Mouse (Mus musculus): ENCODE measurements around the gene Ttc28. TPM values are rescaled to one million over a fixed set of nuclear protein-coding genes. Genes with fewer than 3 reads are reported as not detected.

The Ttc28 gene
- total RNA-seq, 2 experiments from 2014 or later = 17.9 to 18.4 TPM

- DNase-seq = peak; percentile 62
- intact Hi-C loops (cut with DNase I; ENCODE audit: low total_unique reads) = loop anchor here (10.0 kb wide), 1 partner anchor 47 kb away; no protein-coding TSS in a partner anchor
These were observed 328.5 kb downstream of the Ttc28 start for GRCm38 (mm10) chr5:111207924-111208659.

GRCm38 (mm10) chr5:111208660-111208969, 329.0 kb downstream of the Ttc28 start:
- DNase-seq = peak; percentile 60
- intact Hi-C loops (cut with DNase I; ENCODE audit: low total_unique reads) = loop anchor here (10.0 kb wide), 1 partner anchor 46 kb away; no protein-coding TSS in a partner anchor

- intact Hi-C loops (cut with DNase I; ENCODE audit: low total_unique reads) = no loop called here
- no peak for DNase-seq
These were observed 334.4 kb downstream of the Ttc28 start for GRCm38 (mm10) chr5:111213935-111214450.

- DNase-seq = no peak
- intact Hi-C loops (cut with DNase I; ENCODE audit: low total_unique reads) = no loop called here
These were observed 335.3 kb downstream of the Ttc28 start for GRCm38 (mm10) chr5:111214890-111215289.

DNA sequence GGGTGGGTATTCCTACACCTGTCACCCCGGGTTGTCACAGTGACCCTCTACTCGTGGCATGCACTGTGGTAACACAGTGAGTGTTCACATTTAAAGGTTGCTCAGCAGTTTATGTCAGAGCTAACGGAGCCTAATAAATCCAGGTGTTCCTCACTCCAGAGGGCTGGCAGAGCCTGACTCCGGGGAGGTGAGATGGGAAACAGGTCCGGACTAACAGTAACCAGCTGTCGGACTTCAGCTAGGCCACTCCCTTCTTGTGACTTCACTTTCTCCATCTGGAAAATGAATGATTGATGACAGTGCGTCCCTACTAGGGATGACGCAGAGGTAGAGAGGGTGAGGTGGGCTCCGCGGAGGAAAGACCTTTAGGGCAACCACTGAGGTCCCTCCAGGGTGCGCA, 336.1 kb downstream of the Ttc28 start:
- intact Hi-C loops (cut with DNase I; ENCODE audit: low total_unique reads) = no loop called here

GRCm38 (mm10) chr5:111216166-111216565, 336.6 kb downstream of the Ttc28 start:
- DNase-seq = no peak
- intact Hi-C loops (cut with DNase I; ENCODE audit: low total_unique reads) = no loop called here

More for the DNA sequence above, 336.1 kb downstream of the Ttc28 start:
- no peak for DNase-seq

DNA sequence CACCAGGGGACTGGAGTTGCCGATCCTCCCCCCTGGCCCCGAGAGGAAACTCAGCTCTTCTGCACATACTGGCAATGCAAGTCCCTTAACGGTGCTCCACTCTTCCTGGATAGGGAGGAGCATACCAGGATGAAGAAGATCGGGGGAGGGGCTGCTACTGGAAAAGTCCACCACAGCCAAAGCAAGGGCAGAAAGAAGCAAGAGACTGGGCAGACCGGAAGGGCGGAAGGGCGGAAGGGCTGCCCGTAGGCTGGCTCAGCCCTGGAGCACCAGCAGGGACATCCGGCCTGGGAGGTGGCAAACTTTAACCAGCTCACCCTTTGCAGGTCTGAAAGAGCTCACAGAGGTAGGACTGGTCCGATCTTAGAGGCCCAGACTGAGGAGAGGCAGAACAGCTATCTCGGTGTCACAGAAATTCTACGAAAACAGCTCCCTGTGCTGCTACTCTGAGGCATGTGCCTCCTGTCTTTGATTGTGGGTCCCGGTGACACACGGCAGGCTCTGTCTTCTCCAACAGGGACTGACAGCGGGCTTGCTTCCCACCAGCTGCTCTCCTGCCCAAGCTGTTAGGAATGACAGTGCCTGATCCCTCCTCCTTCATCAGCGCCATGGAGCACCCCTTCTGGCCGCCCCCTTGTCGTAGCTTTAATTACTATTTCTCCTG, 338.0 kb downstream of the Ttc28 start:
- intact Hi-C loops (cut with DNase I; ENCODE audit: low total_unique reads) = no loop called here
- no peak for DNase-seq

GRCm38 (mm10) chr5:111218111-111218891, 338.7 kb downstream of the Ttc28 start:
- intact Hi-C loops (cut with DNase I; ENCODE audit: low total_unique reads) = no loop called here
- DNase-seq = no peak

DNA sequence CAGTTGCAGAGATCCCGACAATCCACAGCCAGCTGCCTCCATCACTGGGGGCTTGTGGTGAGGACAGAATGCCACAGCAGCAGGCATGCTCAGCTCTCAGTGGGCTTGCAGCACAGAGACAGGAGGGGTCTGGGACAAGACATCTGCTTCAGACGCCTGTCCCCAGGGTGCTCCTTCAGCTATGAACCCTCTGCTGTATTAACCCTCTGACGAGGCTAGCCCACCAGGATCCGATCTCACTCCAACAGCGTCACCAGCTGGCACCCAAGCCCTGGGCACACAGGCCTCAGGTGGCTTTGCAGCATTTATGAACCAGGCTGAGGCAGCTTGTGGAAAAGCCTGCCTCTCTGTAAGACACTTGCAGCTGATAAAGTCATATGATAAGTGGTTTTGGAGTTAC, 339.4 kb downstream of the Ttc28 start:
- intact Hi-C loops (cut with DNase I; ENCODE audit: low total_unique reads) = no loop called here
- no peak for DNase-seq

DNA sequence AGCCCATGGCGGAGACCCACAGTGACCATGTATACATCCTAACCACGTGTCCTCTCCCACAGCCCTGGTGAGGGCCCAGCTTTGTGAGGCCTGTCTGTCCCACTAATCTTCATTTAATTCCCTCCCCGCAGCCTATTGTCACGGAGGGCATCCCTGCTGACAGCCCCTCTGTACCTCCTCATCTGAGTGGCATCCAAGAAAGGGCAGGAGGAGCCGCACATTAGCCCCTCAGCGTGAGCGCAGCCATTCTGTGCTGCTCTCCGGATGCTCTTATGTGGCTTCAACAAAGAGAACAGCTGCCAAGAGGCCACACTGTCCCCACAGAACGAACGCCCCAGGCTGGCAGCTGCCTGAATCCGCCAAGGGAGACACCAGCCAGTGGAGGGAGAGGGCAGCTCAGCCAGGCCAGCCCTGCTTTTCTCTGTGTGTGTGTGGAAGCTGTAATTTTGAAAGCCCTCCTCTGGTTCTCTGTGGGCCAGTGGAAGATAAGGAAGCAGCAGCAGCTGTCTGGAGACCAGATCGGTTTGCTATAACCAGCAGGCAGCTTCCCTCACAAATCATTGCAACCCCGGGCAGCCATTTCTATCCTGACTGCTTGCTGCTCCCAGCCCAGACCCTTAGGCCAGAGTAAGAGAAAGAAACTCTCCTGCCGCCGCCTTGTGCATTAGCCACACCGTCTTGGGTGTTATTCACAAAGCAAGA, 341.2 kb downstream of the Ttc28 start:
- intact Hi-C loops (cut with DNase I; ENCODE audit: low total_unique reads) = loop anchor here (5.0 kb wide), 1 partner anchor 36 kb away; no protein-coding TSS in a partner anchor
- DNase-seq = peak; percentile 51

DNA sequence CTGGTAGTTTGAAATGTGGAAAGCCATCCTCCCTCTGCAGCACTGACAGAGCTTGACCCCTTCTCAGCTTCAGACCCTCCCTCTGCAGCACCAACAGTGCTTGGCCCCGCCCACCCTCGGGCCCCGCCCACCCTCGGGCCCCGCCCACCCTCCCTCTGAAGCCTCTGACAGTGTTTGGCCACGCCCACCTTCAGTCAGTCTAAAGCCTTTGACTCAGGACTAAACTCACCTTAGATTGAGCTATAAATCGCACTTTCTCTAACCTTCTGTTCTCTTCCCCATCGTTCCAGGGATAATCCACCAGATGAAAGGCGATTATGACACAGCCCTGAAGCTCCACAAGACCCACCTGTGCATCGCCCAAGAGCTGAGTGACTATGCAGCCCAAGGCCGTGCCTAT, 343.2 kb downstream of the Ttc28 start:
- intact Hi-C loops (cut with DNase I; ENCODE audit: low total_unique reads) = loop anchor here (5.0 kb wide), 1 partner anchor 34 kb away; no protein-coding TSS in a partner anchor
- no peak for DNase-seq

DNA sequence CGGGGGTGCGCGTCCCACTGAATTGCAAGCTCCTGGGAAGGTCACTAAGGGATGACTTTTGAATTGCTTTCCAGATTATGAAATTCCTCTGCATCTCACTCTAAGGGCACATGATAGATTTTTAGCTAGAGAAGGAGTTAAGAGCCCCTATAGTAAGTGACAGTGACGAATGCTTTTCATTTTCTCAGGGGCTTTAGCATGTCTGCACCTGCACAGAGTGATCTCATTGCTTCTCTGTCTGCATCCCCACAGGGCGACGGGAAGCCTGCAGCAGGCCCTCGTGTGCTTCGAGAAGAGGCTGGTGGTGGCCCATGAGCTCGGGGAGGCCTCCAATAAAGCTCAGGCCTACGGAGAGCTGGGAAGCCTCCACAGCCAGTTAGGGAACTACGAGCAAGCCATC, 345.7 kb downstream of the Ttc28 start:
- DNase-seq = no peak
- intact Hi-C loops (cut with DNase I; ENCODE audit: low total_unique reads) = no loop called here

DNA sequence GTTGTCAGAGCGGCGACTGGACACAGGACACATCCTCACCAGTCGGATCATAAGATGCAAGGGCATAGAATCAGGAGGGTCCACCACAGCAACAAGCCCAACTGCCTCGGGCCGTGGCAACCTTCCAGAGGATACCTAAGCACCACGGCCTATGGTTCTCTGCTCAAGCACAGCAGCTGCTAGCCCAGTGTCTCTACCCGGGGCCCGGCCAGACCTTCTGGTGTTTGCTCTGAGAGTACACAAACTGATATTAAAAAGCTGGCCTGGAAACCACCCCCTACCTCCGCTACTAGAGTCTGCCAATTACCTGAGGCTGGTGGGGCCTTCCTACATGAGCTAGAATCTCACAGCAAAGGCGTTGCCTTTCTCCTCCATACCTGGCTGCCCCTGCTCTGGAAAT, 346.9 kb downstream of the Ttc28 start:
- no peak for DNase-seq
- intact Hi-C loops (cut with DNase I; ENCODE audit: low total_unique reads) = no loop called here

DNA sequence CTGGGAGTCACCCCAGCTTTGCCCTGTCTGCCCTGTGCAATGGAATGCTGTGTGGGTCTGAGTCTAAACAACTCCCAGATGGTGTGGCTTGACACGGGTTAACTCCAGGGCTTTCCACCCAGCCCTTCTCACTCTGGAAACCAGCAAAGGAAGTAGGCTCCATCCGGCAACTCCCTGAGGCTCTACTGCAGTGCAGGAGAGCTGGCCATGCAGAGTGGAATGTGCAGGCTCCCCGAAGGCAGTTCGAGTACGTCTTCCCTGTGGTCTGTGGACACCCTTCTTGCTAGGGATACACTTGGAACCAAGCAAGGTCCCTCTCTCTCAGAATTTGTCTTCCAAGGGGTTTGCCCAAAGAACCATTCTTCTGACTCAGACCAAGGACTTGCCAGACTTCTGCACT, 348.2 kb downstream of the Ttc28 start:
- intact Hi-C loops (cut with DNase I; ENCODE audit: low total_unique reads) = no loop called here
- DNase-seq = peak; percentile 38

GRCm38 (mm10) chr5:111228302-111229040, 348.9 kb downstream of the Ttc28 start:
- intact Hi-C loops (cut with DNase I; ENCODE audit: low total_unique reads) = no loop called here
- DNase-seq = no peak

DNA sequence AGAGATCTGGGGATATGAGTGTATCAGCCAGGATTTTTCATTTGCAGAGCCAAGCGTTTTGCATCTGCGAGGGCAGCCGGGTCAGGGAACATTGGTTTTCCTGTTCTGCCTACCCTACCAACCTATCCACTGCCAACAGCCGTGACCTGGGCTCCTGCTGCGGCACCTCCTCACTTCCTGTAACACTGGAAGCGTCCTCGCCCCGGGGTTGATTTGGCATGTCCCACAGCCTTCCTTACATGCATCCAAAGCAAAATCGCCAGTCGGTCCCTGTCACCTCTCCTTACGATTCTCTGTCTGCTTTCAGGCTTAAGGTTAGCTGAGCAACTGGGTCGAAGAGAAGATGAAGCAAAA, 349.4 kb downstream of the Ttc28 start:
- intact Hi-C loops (cut with DNase I; ENCODE audit: low total_unique reads) = no loop called here
- DNase-seq = no peak

- DNase-seq = no peak
- intact Hi-C loops (cut with DNase I; ENCODE audit: low total_unique reads) = no loop called here
These were observed 350.1 kb downstream of the Ttc28 start for GRCm38 (mm10) chr5:111229671-111230070.

DNA sequence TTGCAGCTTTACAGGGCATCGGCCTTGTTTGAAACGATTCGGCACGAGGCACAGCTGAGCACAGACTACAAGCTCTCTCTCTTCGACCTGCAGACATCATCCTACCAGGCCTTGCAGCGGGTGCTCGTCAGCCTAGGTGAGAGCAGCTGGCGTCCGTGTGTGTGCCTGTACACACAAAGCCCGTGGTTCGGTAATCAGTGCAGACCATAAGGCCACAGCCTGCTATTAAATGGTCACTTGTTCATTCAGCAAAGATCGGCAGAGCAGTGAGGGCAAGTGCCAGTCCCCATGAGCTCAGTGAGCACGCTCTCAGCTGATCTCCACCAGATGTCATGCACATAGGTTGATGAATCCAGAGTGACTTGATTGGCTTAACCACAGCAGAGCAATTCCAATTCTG, 351.4 kb downstream of the Ttc28 start:
- intact Hi-C loops (cut with DNase I; ENCODE audit: low total_unique reads) = no loop called here
- DNase-seq = no peak

- DNase-seq = no peak
- intact Hi-C loops (cut with DNase I; ENCODE audit: low total_unique reads) = no loop called here
These were observed 352.2 kb downstream of the Ttc28 start for GRCm38 (mm10) chr5:111231769-111232168.
